Mouse (Mus musculus): Measurements from ENCODE around the gene Dnajc19. TPM values are rescaled to one million over a fixed set of nuclear protein-coding genes. Genes with fewer than 3 reads are reported as not detected.

Dnajc19 gene
- polyA plus RNA-seq, 1 experiment, result 84.8 TPM

DNA sequence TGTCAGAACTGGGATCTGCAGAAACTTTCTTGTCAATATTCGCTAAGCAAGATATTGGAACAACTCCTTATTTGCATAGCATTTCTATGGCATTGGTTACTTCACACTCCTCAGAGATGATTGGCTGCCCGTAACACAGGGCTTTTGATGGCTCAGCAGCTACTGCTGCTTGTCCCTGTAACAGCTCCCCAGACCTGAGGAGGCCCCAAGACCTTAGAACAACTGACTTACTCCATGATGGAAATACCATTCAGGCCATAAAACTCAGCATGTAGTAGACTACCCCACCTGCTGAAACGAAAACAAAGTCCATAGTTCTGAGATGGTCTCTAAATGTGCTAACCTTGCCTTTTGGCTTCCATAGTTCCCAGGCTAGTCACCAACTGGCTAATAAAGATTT lies 74.3 kb downstream of the Dnajc19 start:
- Histone ChIP-seq H3K4me3 (ENCODE audit: insufficient read depth, low read length) (no peak overlapping the region), H3K27ac (ENCODE audit: insufficient read depth, low read depth, low read length) (no peak overlapping the region), H3K4me1 (ENCODE audit: control insufficient read depth, insufficient read depth, low read length) (no peaks in the 10 kb centered on the region)
- TF ChIP-seq CTCF (IDR thresholded peaks at IDR 0.05; ENCODE audit: low read depth, low read length), result no peak
- TF ChIP-seq POLR2A (IDR thresholded peaks at IDR 0.05; ENCODE audit: borderline replicate concordance, low read depth, low read length), result no peak

DNA sequence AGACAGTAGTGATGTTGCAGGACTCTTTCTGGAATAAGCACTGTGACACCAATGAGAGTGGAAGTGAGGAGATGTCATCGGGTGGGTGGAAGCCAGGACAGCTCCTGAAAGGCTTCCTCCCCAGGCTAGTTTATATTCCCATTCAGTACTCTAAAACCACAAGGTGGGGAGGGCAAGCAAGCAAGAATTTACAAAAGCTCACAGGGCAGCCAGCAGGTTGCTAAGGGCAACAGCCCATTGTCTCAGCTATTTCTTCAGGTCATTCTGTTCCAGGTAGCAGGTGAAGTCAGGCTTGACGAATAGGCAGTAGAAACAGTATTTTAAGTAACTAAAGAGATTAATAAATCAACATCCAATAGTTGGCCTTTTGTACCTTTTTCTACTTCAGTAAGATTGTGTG lies 74.8 kb downstream of the Dnajc19 start:
- Histone ChIP-seq H3K4me3 (ENCODE audit: insufficient read depth, low read length) (no peak overlapping the region), H3K4me1 (ENCODE audit: control insufficient read depth, insufficient read depth, low read length) (no peaks in the 10 kb centered on the region), H3K27ac (ENCODE audit: insufficient read depth, low read depth, low read length) (no peak overlapping the region)
- TF ChIP-seq CTCF (IDR thresholded peaks at IDR 0.05; ENCODE audit: low read depth, low read length) (no peak), POLR2A (IDR thresholded peaks at IDR 0.05; ENCODE audit: borderline replicate concordance, low read depth, low read length) (no peak)

Other genes with a start within 250 kb of the Dnajc19 start
- 1.1 and 2.1 TPM in 2 replicates for gene Ccdc39, start 237.0 kb downstream of the Dnajc19 start, polyA plus RNA-seq (2012; ENCODE audit: insufficient read depth, insufficient read length, missing spikeins)
- 113 and 116 TPM in 2 replicates for gene Fxr1, start 61.4 kb downstream of the Dnajc19 start, polyA plus RNA-seq (2012; ENCODE audit: insufficient read depth, insufficient read length, missing spikeins)

All from bone marrow macrophage, adult 2 months (primary cell).